Mouse (Mus musculus): Measurements from ENCODE around the gene Lsm7.

GRCm38 (mm10) chr10:80843931-80844547 lies 11.0 kb downstream of the Lsm7 start, which contains the start of gene Lingo3:
- TF ChIP-seq POLR2A (IDR thresholded peaks at IDR 0.05; ENCODE audit: insufficient read length, low read depth), result no peak
- TF ChIP-seq POLR2AphosphoS2 (IDR thresholded peaks at IDR 0.05; ENCODE audit: insufficient read length, low read depth), result no peak
- TF ChIP-seq MYOD1 (IDR thresholded peaks at IDR 0.05; ENCODE audit: control insufficient read depth in 1 of 3, insufficient read length in 2 of 3, low read depth in 2 of 3), result no peak
- TF ChIP-seq MYOG (IDR thresholded peaks at IDR 0.05; ENCODE audit: control insufficient read depth in 1 of 3, insufficient read depth in 1 of 3, insufficient read length in 2 of 3, low read depth in 2 of 3), result no peak
- no peak for TF ChIP-seq MAX (IDR thresholded peaks at IDR 0.05; ENCODE audit: low read depth)
- TF ChIP-seq TCF3 (IDR thresholded peaks at IDR 0.05; ENCODE audit: insufficient read length, low read depth), result no peak
